Mouse (Mus musculus): ENCODE results near the gene Jag1. TPM values are rescaled to one million over a fixed set of nuclear protein-coding genes. Genes with fewer than 3 reads are reported as not detected.

The Jag1 gene
- polyA plus RNA-seq, 1 experiment from 2014 or later = 15.4 TPM

- no peak overlapping the region for H3K4me3 ChIP-seq (ENCODE audit: low read depth, low read length)
- no peak overlapping the region for H3K9ac ChIP-seq (replicated peaks; ENCODE audit: low read depth)
- H3K4me1 ChIP-seq (ENCODE audit: insufficient read depth, low read depth, low read length) = 0 out of 2 replicates have a peak, but pooled peaks cover 6% of the 10 kb centered on the region
- H3K36me3 ChIP-seq (ENCODE audit: insufficient read depth, low read length) = no peaks in the 10 kb centered on the region; the same call in 1 of the 2 replicates
- 77% methylated on average over 4 of the region's 4 CpGs for WGBS
- TF ChIP-seq CTCF (IDR thresholded peaks at IDR 0.05) (no peak), EP300 (IDR thresholded peaks at IDR 0.05) (no peak)
- no peaks in the 10 kb centered on the region for H3K9me3 ChIP-seq (ENCODE audit: low read length)
- H3K27me3 ChIP-seq (replicated peaks; ENCODE audit: insufficient read depth, low read length) = no peaks in the 10 kb centered on the region
- no peak overlapping the region for H3K4me2 ChIP-seq (replicated peaks; ENCODE audit: low read depth, low read length)
- ATAC-seq (no peak), DNase-seq (ENCODE audit: low spot score) (no peak)
- no peak overlapping the region for H3K27ac ChIP-seq (ENCODE audit: low read length)
Observed at GRCm38 (mm10) chr2:137107203-137107602, 9.2 kb downstream of the Jag1 start.

GRCm38 (mm10) chr2:137101074-137101473 lies 15.4 kb downstream of the Jag1 start:
- no peaks in the 10 kb centered on the region for H3K4me1 ChIP-seq (ENCODE audit: insufficient read depth, low read depth, low read length)
- H3K4me3 ChIP-seq (ENCODE audit: low read depth, low read length) = no peak overlapping the region
- H3K9ac ChIP-seq (replicated peaks; ENCODE audit: low read depth) = no peak overlapping the region
- ATAC-seq (peak; percentile 52), DNase-seq (ENCODE audit: low spot score) (no peak)
- no peak overlapping the region for H3K27ac ChIP-seq (ENCODE audit: low read length)
- no peaks in the 10 kb centered on the region; the same call in 1 of the 2 replicates for H3K36me3 ChIP-seq (ENCODE audit: insufficient read depth, low read length)
- H3K4me2 ChIP-seq (replicated peaks; ENCODE audit: low read depth, low read length) = no peak overlapping the region
- WGBS = 57% methylated on average over 5 of the region's 5 CpGs
- no peaks in the 10 kb centered on the region for H3K9me3 ChIP-seq (ENCODE audit: low read length)
- H3K27me3 ChIP-seq (replicated peaks; ENCODE audit: insufficient read depth, low read length) = no peaks in the 10 kb centered on the region
- TF ChIP-seq EP300 (IDR thresholded peaks at IDR 0.05) (no peak), CTCF (IDR thresholded peaks at IDR 0.05) (no peak)

GRCm38 (mm10) chr2:137099211-137099734 lies 17.2 kb downstream of the Jag1 start:
- 0 out of 2 replicates have a peak, but pooled peaks cover 4% of the 10 kb centered on the region for H3K36me3 ChIP-seq (ENCODE audit: insufficient read depth, low read length)

GRCm38 (mm10) chr2:137098269-137099035 lies 18.0 kb downstream of the Jag1 start:
- H3K27ac ChIP-seq (ENCODE audit: low read length) = no peak overlapping the region
- H3K9ac ChIP-seq (replicated peaks; ENCODE audit: low read depth) = no peak overlapping the region
- ATAC-seq = no peak
- H3K4me2 ChIP-seq (replicated peaks; ENCODE audit: low read depth, low read length) = no peak overlapping the region
- H3K27me3 ChIP-seq (replicated peaks; ENCODE audit: insufficient read depth, low read length) = no peaks in the 10 kb centered on the region
- H3K4me1 ChIP-seq (ENCODE audit: insufficient read depth, low read depth, low read length) = no peaks in the 10 kb centered on the region
- H3K9me3 ChIP-seq (ENCODE audit: low read length) = no peaks in the 10 kb centered on the region
- no peak for DNase-seq (ENCODE audit: low spot score)
- 55% methylated on average over 11 of the region's 11 CpGs for WGBS
- H3K36me3 ChIP-seq (ENCODE audit: insufficient read depth, low read length) = 0 out of 2 replicates have a peak, but pooled peaks cover 4% of the 10 kb centered on the region
- TF ChIP-seq CTCF (IDR thresholded peaks at IDR 0.05) (no peak), EP300 (IDR thresholded peaks at IDR 0.05) (no peak)
- H3K4me3 ChIP-seq (ENCODE audit: low read depth, low read length) = no peak overlapping the region

More at GRCm38 (mm10) chr2:137099211-137099734, 17.2 kb downstream of the Jag1 start:
- Histone ChIP-seq H3K27ac (ENCODE audit: low read length) (no peak overlapping the region), H3K4me3 (ENCODE audit: low read depth, low read length) (no peak overlapping the region), H3K4me2 (replicated peaks; ENCODE audit: low read depth, low read length) (no peak overlapping the region), H3K4me1 (ENCODE audit: insufficient read depth, low read depth, low read length) (no peaks in the 10 kb centered on the region), H3K9me3 (ENCODE audit: low read length) (no peaks in the 10 kb centered on the region), H3K9ac (replicated peaks; ENCODE audit: low read depth) (no peak overlapping the region), H3K27me3 (replicated peaks; ENCODE audit: insufficient read depth, low read length) (no peaks in the 10 kb centered on the region)
- TF ChIP-seq CTCF (IDR thresholded peaks at IDR 0.05) = no peak
- no peak for TF ChIP-seq EP300 (IDR thresholded peaks at IDR 0.05)
- DNase-seq (ENCODE audit: low spot score) (no peak), ATAC-seq (no peak)
- WGBS = 40% methylated on average over 6 of the region's 6 CpGs

GRCm38 (mm10) chr2:137096981-137097460 lies 19.4 kb downstream of the Jag1 start:
- Histone ChIP-seq H3K27ac (ENCODE audit: low read length) (no peak overlapping the region), H3K4me2 (replicated peaks; ENCODE audit: low read depth, low read length) (no peak overlapping the region), H3K27me3 (replicated peaks; ENCODE audit: insufficient read depth, low read length) (no peaks in the 10 kb centered on the region), H3K9me3 (ENCODE audit: low read length) (no peaks in the 10 kb centered on the region), H3K4me1 (ENCODE audit: insufficient read depth, low read depth, low read length) (no peaks in the 10 kb centered on the region), H3K4me3 (ENCODE audit: low read depth, low read length) (no peak overlapping the region), H3K36me3 (ENCODE audit: insufficient read depth, low read length) (peaks cover 13% of the 10 kb centered on the region; the same call in 1 of the 2 replicates), H3K9ac (replicated peaks; ENCODE audit: low read depth) (no peak overlapping the region)
- DNase-seq (ENCODE audit: low spot score) = no peak
- no peak for ATAC-seq
- WGBS = 38% methylated on average over 5 of the region's 5 CpGs
- TF ChIP-seq EP300 (IDR thresholded peaks at IDR 0.05) (no peak), CTCF (IDR thresholded peaks at IDR 0.05) (no peak)

GRCm38 (mm10) chr2:137094301-137094700 lies 22.1 kb downstream of the Jag1 start:
- WGBS = 81% methylated on average over 8 of the region's 8 CpGs
- Histone ChIP-seq H3K4me2 (replicated peaks; ENCODE audit: low read depth, low read length) (no peak overlapping the region), H3K9ac (replicated peaks; ENCODE audit: low read depth) (no peak overlapping the region), H3K27me3 (replicated peaks; ENCODE audit: insufficient read depth, low read length) (no peaks in the 10 kb centered on the region), H3K27ac (ENCODE audit: low read length) (no peak overlapping the region), H3K36me3 (ENCODE audit: insufficient read depth, low read length) (peaks cover 34% of the 10 kb centered on the region), H3K4me1 (ENCODE audit: insufficient read depth, low read depth, low read length) (no peaks in the 10 kb centered on the region), H3K4me3 (ENCODE audit: low read depth, low read length) (no peak overlapping the region), H3K9me3 (ENCODE audit: low read length) (no peaks in the 10 kb centered on the region)
- ATAC-seq (no peak), DNase-seq (ENCODE audit: low spot score) (no peak)
- TF ChIP-seq EP300 (IDR thresholded peaks at IDR 0.05) = no peak
- TF ChIP-seq CTCF (IDR thresholded peaks at IDR 0.05) = no peak
